Mouse (Mus musculus): ENCODE data around the gene Dact3.

Gene Dact3

GRCm38 (mm10) chr7:16892352-16892730 lies 17.2 kb downstream of the Dact3 start:
- DNase-seq (ENCODE audit: low spot score in 2 of 2): no peak

GRCm38 (mm10) chr7:16893612-16894011 lies 18.5 kb downstream of the Dact3 start:
- DNase-seq (ENCODE audit: low spot score in 2 of 2): no peak

- DNase-seq (ENCODE audit: low spot score in 2 of 2): no peak
Observed at GRCm38 (mm10) chr7:16894279-16894678, 19.2 kb downstream of the Dact3 start.

GRCm38 (mm10) chr7:16895000-16895399 lies 19.9 kb downstream of the Dact3 start:
- DNase-seq (ENCODE audit: low spot score in 2 of 2): peak; percentile 68 to 78

- DNase-seq (ENCODE audit: low spot score in 2 of 2): no peak
Observed at GRCm38 (mm10) chr7:16895511-16895910, 20.4 kb downstream of the Dact3 start.

GRCm38 (mm10) chr7:16900526-16900925 lies 25.4 kb downstream of the Dact3 start:
- no peak for DNase-seq (ENCODE audit: low spot score in 2 of 2)

GRCm38 (mm10) chr7:16903439-16903955 lies 28.4 kb downstream of the Dact3 start:
- no peak for DNase-seq (ENCODE audit: low spot score in 2 of 2)

- no peak for DNase-seq (ENCODE audit: low spot score in 2 of 2)
Observed at GRCm38 (mm10) chr7:16904120-16904675, 29.1 kb downstream of the Dact3 start.

- DNase-seq (ENCODE audit: low spot score in 2 of 2): no peak
Observed at GRCm38 (mm10) chr7:16905491-16906021, 30.4 kb downstream of the Dact3 start.

- DNase-seq (ENCODE audit: low spot score in 2 of 2): no peak
Observed at GRCm38 (mm10) chr7:16906281-16906680, 31.2 kb downstream of the Dact3 start, which contains the start of gene Ptgir. Gene Ptgir (plus strand): TSS chr7:16906490.

GRCm38 (mm10) chr7:16906889-16907559 lies 31.9 kb downstream of the Dact3 start:
- DNase-seq (ENCODE audit: low spot score in 2 of 2): no peak

GRCm38 (mm10) chr7:16907842-16908241 lies 32.7 kb downstream of the Dact3 start:
- DNase-seq (ENCODE audit: low spot score in 2 of 2): no peak

GRCm38 (mm10) chr7:16908367-16908766 lies 33.2 kb downstream of the Dact3 start:
- no peak for DNase-seq (ENCODE audit: low spot score in 2 of 2)

GRCm38 (mm10) chr7:16908859-16909258 lies 33.7 kb downstream of the Dact3 start:
- DNase-seq (ENCODE audit: low spot score in 2 of 2): no peak

- DNase-seq (ENCODE audit: low spot score in 2 of 2): no peak
Observed at GRCm38 (mm10) chr7:16909909-16910308, 34.8 kb downstream of the Dact3 start.

- DNase-seq (ENCODE audit: low spot score in 2 of 2): no peak
Observed at GRCm38 (mm10) chr7:16911904-16912303, 36.8 kb downstream of the Dact3 start.

GRCm38 (mm10) chr7:16912360-16912759 lies 37.2 kb downstream of the Dact3 start:
- DNase-seq (ENCODE audit: low spot score in 2 of 2): no peak

- DNase-seq (ENCODE audit: low spot score in 2 of 2): peak; percentile 78 to 82
Observed at GRCm38 (mm10) chr7:16913806-16914452, 38.8 kb downstream of the Dact3 start.

GRCm38 (mm10) chr7:16914453-16915343 lies 39.6 kb downstream of the Dact3 start:
- no peak for DNase-seq (ENCODE audit: low spot score in 2 of 2)

- no peak for DNase-seq (ENCODE audit: low spot score in 2 of 2)
Observed at GRCm38 (mm10) chr7:16915461-16916340, 40.6 kb downstream of the Dact3 start.

All from right cerebral cortex, adult 2 months (tissue).